Mouse (Mus musculus) heart, embryonic 10.5 days (tissue): ENCODE measurements around the gene Pgpep1. TPM values are rescaled to one million over a fixed set of nuclear protein-coding genes. Genes with fewer than 3 reads are reported as not detected.

Experiments
- DNase-seq: peaks from one replicate; pipeline ENCODE4 v3.0.0-alpha.2; 2017; ENCODE audit warnings: low spot score
- H3K27ac ChIP-seq: fragments of 300-500 bp; sonication (generic); 2 replicates; pipeline ENCODE4 v1.5.1; 2016; ENCODE audit warnings: mild to moderate bottlenecking
- H3K27me3 ChIP-seq: fragments of 300-500 bp; sonication (generic); 2 replicates; pipeline ENCODE4 v1.6.1; 2016; ENCODE audit warnings: mild to moderate bottlenecking; ENCODE audit not compliant: poor library complexity, insufficient read depth, severe bottlenecking
- H3K36me3 ChIP-seq: fragments of 300-500 bp; sonication (generic); 2 replicates; pipeline ENCODE4 v1.6.1; 2016; ENCODE audit warnings: mild to moderate bottlenecking, moderate library complexity
- H3K4me1 ChIP-seq: fragments of 300-500 bp; sonication (generic); 2 replicates; pipeline ENCODE4 v1.6.1; 2016; ENCODE audit warnings: mild to moderate bottlenecking
- H3K4me3 ChIP-seq: fragments of 300-500 bp; sonication (generic); 2 replicates; pipeline ENCODE4 v1.5.1; 2016; ENCODE audit warnings: mild to moderate bottlenecking, moderate library complexity
- H3K9me3 ChIP-seq: fragments of 300-500 bp; sonication (generic); 2 replicates; pipeline ENCODE4 v1.6.1; 2016; ENCODE audit warnings: mild to moderate bottlenecking, moderate library complexity
- WGBS: fragments of 180-500 bp; shearing (Covaris S2); methylation state at CpG from one replicate; pipeline ENCODE4 v1.1.7; 2016; 5-methylcytosine and 5-hydroxymethylcytosine counted together
- polyA plus RNA-seq: library from polyadenylated mRNA; unstranded; fragments of >200 nt; fragmentation: Nextera tagmentation; extraction: Ambion mirVana; gene quantifications from 2 replicates; pipeline ENCODE4 v1.2.1, GENCODE M21; 2016

The Pgpep1 gene
- polyA plus RNA-seq, 1 experiment from 2014 or later = 42.0 TPM

GRCm38 (mm10) chr8:70697366-70698250 lies 37.4 kb upstream of the Pgpep1 start:
- H3K4me3 ChIP-seq = peak overlapping the region; percentile 96
- peak overlapping the region; percentile 99 for H3K27ac ChIP-seq
- peaks cover 5% of the 10 kb centered on the region; the same call in 1 of the 2 replicates for H3K36me3 ChIP-seq
- no peak for DNase-seq
- 72% methylated on average over 12 of the region's 12 CpGs for WGBS
- H3K27me3 ChIP-seq = no peaks in the 10 kb centered on the region
- H3K9me3 ChIP-seq = no peaks in the 10 kb centered on the region
- H3K4me1 ChIP-seq = peaks cover 56% of the 10 kb centered on the region

- H3K27ac ChIP-seq = peak overlapping the region; percentile 99
- WGBS = 42% methylated on average over 4 of the region's 4 CpGs
- peaks cover 62% of the 10 kb centered on the region for H3K4me1 ChIP-seq
- peak overlapping the region; percentile 48 for H3K4me3 ChIP-seq
- H3K27me3 ChIP-seq = no peaks in the 10 kb centered on the region
- DNase-seq = no peak
- peaks cover 5% of the 10 kb centered on the region; the same call in 1 of the 2 replicates for H3K36me3 ChIP-seq
- H3K9me3 ChIP-seq = no peaks in the 10 kb centered on the region
These were observed 36.8 kb upstream of the Pgpep1 start for GRCm38 (mm10) chr8:70696946-70697345.

- Histone ChIP-seq H3K36me3 (peaks cover 2% of the 10 kb centered on the region; the same call in 1 of the 2 replicates), H3K4me3 (peak overlapping the region; percentile 48), H3K9me3 (no peaks in the 10 kb centered on the region), H3K27ac (peak overlapping the region; percentile 99), H3K4me1 (peaks cover 64% of the 10 kb centered on the region), H3K27me3 (no peaks in the 10 kb centered on the region)
- DNase-seq = peak; percentile 94
- 6% methylated on average over 31 of the region's 31 CpGs for WGBS
These were observed 36.1 kb upstream of the Pgpep1 start for GRCm38 (mm10) chr8:70696019-70696885.

- Histone ChIP-seq H3K9me3 (no peaks in the 10 kb centered on the region), H3K27me3 (no peaks in the 10 kb centered on the region), H3K4me1 (peaks cover 56% of the 10 kb centered on the region), H3K36me3 (no peaks in the 10 kb centered on the region), H3K27ac (peak overlapping the region; percentile 99), H3K4me3 (peak overlapping the region; percentile 8; the same call in 1 of the 2 replicates)
- DNase-seq = no peak
- WGBS = 29% methylated on average over 32 of the region's 32 CpGs
These were observed 35.3 kb upstream of the Pgpep1 start for GRCm38 (mm10) chr8:70695318-70696018.

- H3K27me3 ChIP-seq = no peaks in the 10 kb centered on the region
- no peaks in the 10 kb centered on the region for H3K9me3 ChIP-seq
- no peak for DNase-seq
- H3K36me3 ChIP-seq = no peaks in the 10 kb centered on the region
- no peak overlapping the region for H3K4me3 ChIP-seq
- H3K4me1 ChIP-seq = peaks cover 56% of the 10 kb centered on the region
- 55% methylated on average over 5 of the region's 5 CpGs for WGBS
- H3K27ac ChIP-seq = 0 out of 2 replicates have a peak overlapping the region, but pooled peaks have one; percentile 29
These were observed 33.4 kb upstream of the Pgpep1 start for GRCm38 (mm10) chr8:70693636-70694035.

- Histone ChIP-seq H3K36me3 (no peaks in the 10 kb centered on the region), H3K9me3 (no peaks in the 10 kb centered on the region), H3K4me1 (peaks cover 44% of the 10 kb centered on the region), H3K27me3 (no peaks in the 10 kb centered on the region), H3K4me3 (peak overlapping the region; percentile 53), H3K27ac (peak overlapping the region; percentile 91)
- WGBS = under 1% methylated on average over 20 of the region's 20 CpGs
- peak; percentile 87 for DNase-seq
These were observed 31.6 kb upstream of the Pgpep1 start for GRCm38 (mm10) chr8:70691727-70692231.

GRCm38 (mm10) chr8:70691230-70691629 lies 31.0 kb upstream of the Pgpep1 start:
- no peak for DNase-seq
- no peaks in the 10 kb centered on the region for H3K27me3 ChIP-seq
- H3K9me3 ChIP-seq = no peaks in the 10 kb centered on the region
- H3K4me1 ChIP-seq = peaks cover 39% of the 10 kb centered on the region
- H3K36me3 ChIP-seq = 0 out of 2 replicates have a peak, but pooled peaks cover 2% of the 10 kb centered on the region
- H3K27ac ChIP-seq = peak overlapping the region; percentile 91
- H3K4me3 ChIP-seq = peak overlapping the region; percentile 53
- WGBS = 68% methylated on average over 4 of the region's 4 CpGs

- peaks cover 26% of the 10 kb centered on the region for H3K4me1 ChIP-seq
- H3K27ac ChIP-seq = peak overlapping the region; percentile 44
- WGBS = 81% methylated on average over 5 of the region's 5 CpGs
These were observed 29.8 kb upstream of the Pgpep1 start for GRCm38 (mm10) chr8:70689892-70690390.

GRCm38 (mm10) chr8:70688136-70688535 lies 27.9 kb upstream of the Pgpep1 start:
- Histone ChIP-seq H3K36me3 (0 out of 2 replicates have a peak, but pooled peaks cover 2% of the 10 kb centered on the region), H3K4me3 (no peak overlapping the region), H3K9me3 (no peaks in the 10 kb centered on the region), H3K4me1 (peaks cover 19% of the 10 kb centered on the region), H3K27me3 (no peaks in the 10 kb centered on the region), H3K27ac (peak overlapping the region; percentile 32; the same call in 1 of the 2 replicates)
- no peak for DNase-seq
- WGBS = 82% methylated on average over 3 of the region's 3 CpGs

More at GRCm38 (mm10) chr8:70689892-70690390, 29.8 kb upstream of the Pgpep1 start:
- no peak for DNase-seq
- H3K27me3 ChIP-seq = no peaks in the 10 kb centered on the region
- H3K9me3 ChIP-seq = no peaks in the 10 kb centered on the region
- no peak overlapping the region for H3K4me3 ChIP-seq
- 0 out of 2 replicates have a peak, but pooled peaks cover 2% of the 10 kb centered on the region for H3K36me3 ChIP-seq

- Histone ChIP-seq H3K4me3 (no peak overlapping the region), H3K27ac (0 out of 2 replicates have a peak overlapping the region, but pooled peaks have one; percentile 32), H3K27me3 (no peaks in the 10 kb centered on the region), H3K4me1 (peaks cover 22% of the 10 kb centered on the region), H3K36me3 (0 out of 2 replicates have a peak, but pooled peaks cover 2% of the 10 kb centered on the region), H3K9me3 (no peaks in the 10 kb centered on the region)
- DNase-seq = no peak
- WGBS = 91% methylated on average over 8 of the region's 8 CpGs
These were observed 27.4 kb upstream of the Pgpep1 start for GRCm38 (mm10) chr8:70687576-70687975.

GRCm38 (mm10) chr8:70684291-70684690 lies 24.1 kb upstream of the Pgpep1 start:
- Histone ChIP-seq H3K27me3 (no peaks in the 10 kb centered on the region), H3K4me1 (peaks cover 26% of the 10 kb centered on the region), H3K4me3 (no peak overlapping the region), H3K9me3 (no peaks in the 10 kb centered on the region), H3K27ac (peak overlapping the region; percentile 56; the same call in 1 of the 2 replicates), H3K36me3 (peaks cover 12% of the 10 kb centered on the region)
- DNase-seq = no peak
- 53% methylated on average over 7 of the region's 7 CpGs for WGBS

- H3K27ac ChIP-seq = peak overlapping the region; percentile 90
- no peaks in the 10 kb centered on the region for H3K27me3 ChIP-seq
- WGBS = 68% methylated on average over 3 of the region's 3 CpGs
- DNase-seq = no peak
- H3K36me3 ChIP-seq = peaks cover 28% of the 10 kb centered on the region
- H3K4me3 ChIP-seq = peak overlapping the region; percentile 40
- peaks cover 23% of the 10 kb centered on the region for H3K4me1 ChIP-seq
- H3K9me3 ChIP-seq = no peaks in the 10 kb centered on the region
These were observed 22.5 kb upstream of the Pgpep1 start for GRCm38 (mm10) chr8:70682692-70683091.
